Mouse (Mus musculus): ENCODE data around the gene Zfp385a.

DNA sequence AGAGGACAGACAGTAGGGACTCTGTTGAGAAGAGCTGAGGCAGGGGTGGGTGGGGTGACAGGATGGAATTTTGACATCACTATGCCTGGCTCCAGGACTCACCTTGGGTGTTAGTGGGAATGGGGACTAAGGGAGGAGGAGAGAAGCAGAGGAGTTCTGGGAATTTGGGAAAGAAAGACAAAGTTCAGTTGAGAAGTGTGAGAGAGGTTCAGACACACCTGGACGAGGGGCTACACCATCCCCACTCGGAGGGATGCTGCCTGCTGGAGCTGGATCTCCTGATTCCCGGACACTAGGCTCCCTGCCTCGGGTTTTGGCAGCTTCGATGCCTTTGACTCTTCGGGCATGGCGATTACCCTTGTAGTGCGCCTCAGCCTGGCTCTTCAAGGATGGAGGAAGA, 22.2 kb downstream of the Zfp385a start:
- TF ChIP-seq SMC3 (IDR thresholded peaks at IDR 0.05; ENCODE audit: low read depth, low read length) (no peak), MAFK (IDR thresholded peaks at IDR 0.05; ENCODE audit: borderline replicate concordance, low read depth, low read length) (no peak), EP300 (IDR thresholded peaks at IDR 0.05; ENCODE audit: low read depth in 1 of 2, low read length in 2 of 2) (no peak), RCOR1 (IDR thresholded peaks at IDR 0.05; ENCODE audit: low read depth, low read length) (no peak), E2F4 (IDR thresholded peaks at IDR 0.05; ENCODE audit: borderline replicate concordance, low read depth, low read length) (no peak), NRF1 (IDR thresholded peaks at IDR 0.05; ENCODE audit: insufficient read depth, low read depth, low read length, poor library complexity, severe bottlenecking) (no peak), POLR2AphosphoS2 (IDR thresholded peaks at IDR 0.05; ENCODE audit: low read length) (no peak), POLR2A (IDR thresholded peaks at IDR 0.05; ENCODE audit: control insufficient read depth in 1 of 2, insufficient read depth in 1 of 2, low read depth in 1 of 2, low read length in 2 of 2, poor library complexity in 1 of 2) (no peak), ELF1 (IDR thresholded peaks at IDR 0.05; ENCODE audit: low read depth, low read length) (no peak), GATA1 (IDR thresholded peaks at IDR 0.05; ENCODE audit: low read depth, low read length) (no peak)

Data from MEL (cell line).